Mouse (Mus musculus) ES-Bruce4 (cell line): Measurements from ENCODE around the gene Fgfr2. TPM values are rescaled to one million over a fixed set of nuclear protein-coding genes. Genes with fewer than 3 reads are reported as not detected.
A peak's percentile ranks its signal among the peaks of the same experiment; 100 is the strongest.

Source experiments
- H3K27ac ChIP-seq: 2 replicates; pipeline ENCODE4 v1.5.1; 2012; ENCODE audit warnings: low read length, inconsistent platforms; ENCODE audit not compliant: insufficient read depth
- H3K27me3 ChIP-seq: 2 replicates; pipeline ENCODE4 v1.6.1; 2012; ENCODE audit warnings: mild to moderate bottlenecking, low read length, inconsistent platforms; ENCODE audit not compliant: control insufficient read depth, poor library complexity, insufficient read depth, severe bottlenecking
- H3K36me3 ChIP-seq: 2 replicates; pipeline ENCODE4 v1.6.1; 2012; ENCODE audit warnings: inconsistent platforms, mild to moderate bottlenecking, low read length, moderate library complexity; ENCODE audit not compliant: control insufficient read depth, poor library complexity, insufficient read depth, severe bottlenecking
- H3K4me1 ChIP-seq: one replicate; pipeline ENCODE4 v1.8.1; 2011; ENCODE audit warnings: low read length; ENCODE audit not compliant: control insufficient read depth, insufficient read depth
- H3K4me3 ChIP-seq: 2 replicates; pipeline ENCODE4 v1.5.1; 2011; ENCODE audit warnings: low read depth, mild to moderate bottlenecking, low read length
- H3K9ac ChIP-seq: 2 replicates; pipeline ENCODE4 v1.6.1; 2012; ENCODE audit warnings: low read depth, mild to moderate bottlenecking, inconsistent platforms; ENCODE audit not compliant: poor library complexity, severe bottlenecking
- H3K9me3 ChIP-seq: replicated peaks from 2 replicates; pipeline ENCODE4 v1.6.1; 2012; ENCODE audit warnings: mild to moderate bottlenecking, low read length, inconsistent platforms; ENCODE audit not compliant: control insufficient read depth, poor library complexity, insufficient read depth, severe bottlenecking
- CTCF ChIP-seq: IDR thresholded peaks from one replicate; pipeline ENCODE4 v1.8.1; 2011; ENCODE audit warnings: low read depth, low read length
- EP300 ChIP-seq: IDR thresholded peaks from 2 replicates; pipeline ENCODE4 v1.6.1; 2011; ENCODE audit warnings: low read depth, low read length; ENCODE audit not compliant: insufficient read depth
- POLR2A ChIP-seq: IDR thresholded peaks from one replicate; pipeline ENCODE4 v1.8.1; 2011; ENCODE audit warnings: low read length; ENCODE audit not compliant: insufficient read depth
- polyA plus RNA-seq: library from polyadenylated mRNA; stranded (reverse); fragments of >200 nt; gene quantifications from 2 replicates; pipeline ENCODE4 v1.2.4, GENCODE M21; 2011; ENCODE audit warnings: low read depth; ENCODE audit not compliant: missing spikeins, insufficient read depth, insufficient read length

Gene Fgfr2
- polyA plus RNA-seq, 1 experiment: 34.8 TPM

- H3K27me3 ChIP-seq: no peaks in the 10 kb centered on the region
- no peak for TF ChIP-seq CTCF
- TF ChIP-seq EP300: no peak
- TF ChIP-seq POLR2A: no peak
- H3K36me3 ChIP-seq: no peaks in the 10 kb centered on the region
Observed at GRCm38 (mm10) chr7:132933331-132933730, 189.8 kb downstream of the Fgfr2 start.

DNA sequence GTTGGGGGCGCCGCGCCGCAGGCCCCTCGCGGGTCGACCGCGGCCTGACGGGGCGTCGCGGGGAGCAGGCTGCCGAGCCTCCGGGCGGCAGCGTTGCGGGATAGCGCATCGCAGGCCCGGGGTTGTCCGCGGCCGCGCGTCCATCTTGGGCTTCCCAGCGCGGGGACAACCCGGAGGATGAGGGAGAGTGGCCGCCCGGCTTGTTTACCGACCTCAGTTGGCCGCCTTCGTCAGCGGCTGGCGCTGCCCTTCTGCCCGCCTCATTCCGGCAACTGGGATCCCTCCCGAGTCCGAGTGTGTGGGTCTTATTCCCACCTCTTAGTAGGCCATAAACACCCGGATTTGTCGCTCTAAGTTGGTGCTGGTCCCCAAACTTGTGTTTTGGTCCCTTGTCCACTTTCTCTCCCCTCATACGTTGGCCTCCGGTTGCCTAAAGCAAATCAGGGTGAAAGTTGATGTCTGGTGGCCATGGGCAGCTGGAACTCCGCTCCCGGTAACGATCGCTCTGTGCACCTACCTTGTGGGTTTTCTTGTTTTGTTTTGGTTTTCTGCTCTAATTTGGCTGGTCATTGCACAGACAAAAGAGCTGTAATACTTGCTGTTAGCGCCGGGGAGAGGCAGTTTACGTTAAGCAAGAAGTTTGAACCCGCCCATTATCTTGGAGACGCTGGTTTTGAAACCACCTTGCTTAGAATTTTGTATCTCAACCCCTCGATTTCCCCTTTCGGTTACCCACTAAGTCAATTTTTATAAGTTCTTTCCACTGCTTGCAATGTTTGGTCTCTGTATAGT is 191.4 kb downstream of the Fgfr2 start:
- no peaks in the 10 kb centered on the region for H3K27me3 ChIP-seq
- peak overlapping the region; percentile 90 for H3K4me3 ChIP-seq
- H3K36me3 ChIP-seq: no peaks in the 10 kb centered on the region
- peak overlapping the region; percentile 2; the same call in 1 of the 2 replicates for H3K27ac ChIP-seq
- no peaks in the 10 kb centered on the region for H3K4me1 ChIP-seq
- H3K9ac ChIP-seq: peak overlapping the region; percentile 87
- peaks cover 10% of the 10 kb centered on the region; the same call in 1 of the 2 replicates for H3K9me3 ChIP-seq
- TF ChIP-seq POLR2A: no peak
- TF ChIP-seq CTCF: no peak
- TF ChIP-seq EP300: no peak

More at GRCm38 (mm10) chr7:132933331-132933730, 189.8 kb downstream of the Fgfr2 start:
- Histone ChIP-seq H3K4me3 (no peak overlapping the region), H3K4me1 (no peaks in the 10 kb centered on the region), H3K9ac (no peak overlapping the region), H3K9me3 (peaks cover 10% of the 10 kb centered on the region; the same call in 1 of the 2 replicates), H3K27ac (no peak overlapping the region)

GRCm38 (mm10) chr7:132930850-132931559 is 192.1 kb downstream of the Fgfr2 start, which contains the start of gene Zranb1:
Gene Zranb1, plus strand, starts transcription at chr7:132931142.
- H3K36me3 ChIP-seq: no peaks in the 10 kb centered on the region
- H3K27ac ChIP-seq: peak within 1 kb of the TSS; percentile 2
- H3K9ac ChIP-seq: peak within 1 kb of the TSS; percentile 87
- peaks cover 10% of the 10 kb centered on the region; the same call in 1 of the 2 replicates for H3K9me3 ChIP-seq
- H3K27me3 ChIP-seq: no peaks in the 10 kb centered on the region
- no peaks in the 10 kb centered on the region for H3K4me1 ChIP-seq
- H3K4me3 ChIP-seq: peak within 1 kb of the TSS; percentile 90
- TF ChIP-seq EP300: 0 out of 2 replicates have a peak, but pooled peaks have one; percentile 55
- TF ChIP-seq CTCF: no peak
- TF ChIP-seq POLR2A: no peak

- no peak for TF ChIP-seq EP300
- TF ChIP-seq CTCF: peak; percentile 26
- Histone ChIP-seq H3K27ac (no peak overlapping the region), H3K27me3 (no peaks in the 10 kb centered on the region), H3K9ac (no peak overlapping the region), H3K4me3 (no peak overlapping the region), H3K36me3 (no peaks in the 10 kb centered on the region), H3K9me3 (peaks cover 10% of the 10 kb centered on the region; the same call in 1 of the 2 replicates), H3K4me1 (no peaks in the 10 kb centered on the region)
Observed at GRCm38 (mm10) chr7:132930055-132930454, 193.1 kb downstream of the Fgfr2 start.

- H3K9ac ChIP-seq: no peak overlapping the region
- H3K9me3 ChIP-seq: peaks cover 10% of the 10 kb centered on the region; the same call in 1 of the 2 replicates
- no peaks in the 10 kb centered on the region for H3K4me1 ChIP-seq
- H3K4me3 ChIP-seq: no peak overlapping the region
- no peak overlapping the region for H3K27ac ChIP-seq
- TF ChIP-seq CTCF (no peak), POLR2A (no peak)
- H3K27me3 ChIP-seq: no peaks in the 10 kb centered on the region
- H3K36me3 ChIP-seq: no peaks in the 10 kb centered on the region
Observed at GRCm38 (mm10) chr7:132927201-132927600, 195.9 kb downstream of the Fgfr2 start.
